Mouse (Mus musculus) hindbrain, postnatal 0 days (tissue): ENCODE measurements at regions not wholly inside any gene's neighbourhood (a gene's known extent, or its start where the extent isn't known, plus 50 kb on each side); places are given as distances from the start of the nearest gene placed in this dataset.

Experiments used
- ATAC-seq: fragments of 200-750 bp; cut with Nextera tagmentation; 2 replicates; pipeline ENCODE4 v1.8.0; 2017; ENCODE audit warnings: mild to moderate bottlenecking, moderate TSS enrichment, moderate library complexity
- DNase-seq: peaks from one replicate; pipeline ENCODE4 v3.0.0-alpha.2; 2015; ENCODE audit warnings: low spot score
- H3K27ac ChIP-seq: fragments of 300-500 bp; sonication (generic); 2 replicates; pipeline ENCODE4 v1.5.1; 2014; ENCODE audit warnings: mild to moderate bottlenecking
- H3K27me3 ChIP-seq: fragments of 300-500 bp; sonication (generic); 2 replicates; pipeline ENCODE4 v1.6.1; 2014; ENCODE audit warnings: low read length, mixed read lengths; ENCODE audit not compliant: insufficient read depth
- H3K36me3 ChIP-seq: fragments of 300-500 bp; sonication (generic); 2 replicates; pipeline ENCODE4 v1.6.1; 2014; ENCODE audit warnings: low read length, mixed read lengths; ENCODE audit not compliant: insufficient read depth
- H3K4me1 ChIP-seq: fragments of 300-500 bp; sonication (generic); 2 replicates; pipeline ENCODE4 v1.6.1; 2014; ENCODE audit warnings: antibody characterized with exemption, low read length, mixed read lengths; ENCODE audit not compliant: insufficient read depth
- H3K4me2 ChIP-seq: fragments of 300-500 bp; sonication (generic); 2 replicates; pipeline ENCODE4 v1.6.1; 2014; ENCODE audit warnings: low read depth, mild to moderate bottlenecking, low read length, moderate library complexity, mixed read lengths
- H3K4me3 ChIP-seq: fragments of 300-500 bp; sonication (generic); 2 replicates; pipeline ENCODE4 v1.5.1; 2014; ENCODE audit warnings: low read length
- H3K9ac ChIP-seq: fragments of 300-500 bp; sonication (generic); replicated peaks from 2 replicates; pipeline ENCODE4 v1.6.1; 2014; ENCODE audit warnings: mild to moderate bottlenecking, low read length, moderate library complexity, mixed read lengths
- H3K9me3 ChIP-seq: fragments of 300-500 bp; sonication (generic); 2 replicates; pipeline ENCODE4 v1.6.1; 2016; ENCODE audit warnings: low read length, mixed read lengths
- CTCF ChIP-seq: IDR thresholded peaks from 2 replicates; pipeline ENCODE4 v1.5.1; 2016; ENCODE audit warnings: antibody characterized with exemption, control low read depth, low read depth
- WGBS: fragments of 180-500 bp; shearing (Covaris S2); extraction: QIAGEN DNeasy Blood & Tissue Kit; methylation state at CpG from one replicate; pipeline ENCODE4 v1.1.7; 2014; 5-methylcytosine and 5-hydroxymethylcytosine counted together

DNA sequence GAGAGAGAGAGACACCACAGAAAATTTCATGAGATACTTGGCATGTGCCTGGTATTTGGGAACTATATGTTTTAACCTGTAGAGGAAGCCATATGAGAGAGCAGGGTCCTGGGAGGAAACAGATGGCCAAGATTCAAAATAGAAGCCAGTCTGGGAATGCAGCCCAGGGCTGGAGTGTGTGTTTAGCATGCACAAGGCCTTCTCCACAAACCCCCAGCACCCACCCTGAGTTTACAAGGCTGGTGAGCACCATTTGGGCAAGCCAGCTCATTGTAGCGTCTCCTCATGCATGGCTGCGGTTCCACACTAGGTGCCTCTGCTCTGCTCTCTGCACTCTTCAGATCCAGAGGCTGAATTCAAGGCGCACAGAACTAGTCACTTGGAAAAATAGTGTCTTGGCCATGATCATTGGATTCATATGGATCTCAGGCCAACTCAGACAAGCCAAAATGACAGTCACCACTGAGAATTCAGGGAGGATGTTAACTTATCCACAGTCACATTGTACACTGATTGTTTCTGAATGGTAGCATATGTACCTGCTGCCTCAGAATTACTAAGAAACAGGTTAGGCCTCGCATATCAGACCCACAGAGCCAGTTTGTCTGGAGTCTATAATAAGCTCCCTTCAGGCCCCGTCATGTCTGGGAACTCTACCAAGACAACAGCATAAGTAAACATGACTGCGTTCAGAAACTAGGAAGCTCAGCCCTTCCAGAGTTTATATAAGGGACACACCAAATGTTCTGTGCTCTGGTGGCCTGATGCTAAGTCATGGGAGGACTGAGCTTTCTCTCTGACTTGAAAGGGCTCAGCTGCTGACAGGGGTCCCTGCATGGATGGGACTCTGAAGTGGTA lies 63.5 kb upstream of the Sorl1 start:
- peak; percentile 83 for ATAC-seq
- peak overlapping the region; percentile 48 for H3K27ac ChIP-seq
- WGBS: 51% methylated on average over 6 of the region's 6 CpGs

DNA sequence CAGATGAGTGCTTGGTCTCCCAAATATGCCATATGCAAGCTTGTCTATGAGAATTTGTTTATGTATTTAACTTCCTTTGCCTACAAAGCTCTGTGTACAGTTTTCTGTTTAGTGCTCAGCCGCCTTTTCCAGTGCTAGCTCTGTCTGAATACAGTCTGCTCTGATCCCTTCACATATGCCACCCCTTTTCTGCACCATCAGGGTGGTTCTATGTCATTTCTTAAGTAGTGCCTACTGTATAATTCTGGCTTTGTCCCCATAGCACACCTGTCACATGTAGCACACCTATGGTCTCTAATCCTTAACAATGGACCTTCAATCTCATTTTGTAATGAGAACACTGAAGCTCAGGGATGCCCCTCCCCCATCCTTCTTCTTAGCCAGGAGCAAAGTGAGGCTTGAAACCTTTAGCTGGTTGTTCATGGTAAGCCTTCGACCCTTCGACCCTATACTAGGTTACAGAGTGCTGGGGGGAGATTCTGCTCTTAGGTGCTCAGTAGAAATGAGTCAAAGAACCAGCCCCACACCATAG lies 60.1 kb upstream of the Sorl1 start:
- no peak for ATAC-seq
- DNase-seq: no peak
- Histone ChIP-seq H3K9ac (no peak overlapping the region), H3K27me3 (no peaks in the 10 kb centered on the region), H3K27ac (no peak overlapping the region), H3K9me3 (no peaks in the 10 kb centered on the region), H3K4me3 (no peak overlapping the region), H3K4me2 (no peak overlapping the region), H3K36me3 (no peaks in the 10 kb centered on the region), H3K4me1 (peaks cover 21% of the 10 kb centered on the region)
- 81% methylated on average over 3 of the region's 3 CpGs for WGBS
- TF ChIP-seq CTCF: no peak

More for the DNA sequence above, 63.5 kb upstream of the Sorl1 start:
- no peak overlapping the region for H3K4me3 ChIP-seq
- DNase-seq: peak; percentile 83
- H3K4me2 ChIP-seq: no peak overlapping the region
- H3K36me3 ChIP-seq: no peaks in the 10 kb centered on the region
- TF ChIP-seq CTCF: peak; percentile 24
- no peaks in the 10 kb centered on the region for H3K9me3 ChIP-seq
- H3K9ac ChIP-seq: no peak overlapping the region
- peaks cover 21% of the 10 kb centered on the region for H3K4me1 ChIP-seq
- H3K27me3 ChIP-seq: no peaks in the 10 kb centered on the region

DNA sequence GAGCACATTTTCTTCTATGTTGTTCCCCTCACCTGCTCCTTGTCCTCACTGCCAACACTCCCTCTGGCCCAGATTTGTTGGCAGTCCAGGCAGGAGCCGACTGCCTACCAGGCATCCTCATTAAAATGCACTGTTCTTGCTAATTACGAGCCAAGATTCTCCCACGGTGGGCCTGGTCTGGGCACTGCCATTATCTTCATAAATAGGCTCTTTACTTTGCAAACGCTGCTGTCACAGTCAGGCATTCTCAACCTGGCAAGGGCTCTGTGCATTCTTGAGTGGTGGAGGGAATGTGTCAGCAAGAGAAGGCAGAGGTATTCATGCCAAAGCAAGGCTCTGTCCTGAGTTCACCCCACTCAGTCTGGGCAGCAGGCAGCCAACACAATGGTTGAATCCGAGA lies 59.4 kb upstream of the Sorl1 start:
- 12% methylated on average over 5 of the region's 5 CpGs for WGBS
- Histone ChIP-seq H3K4me3 (no peak overlapping the region), H3K9ac (no peak overlapping the region), H3K9me3 (no peaks in the 10 kb centered on the region), H3K27ac (peak overlapping the region; percentile 4; the same call in 1 of the 2 replicates), H3K36me3 (no peaks in the 10 kb centered on the region), H3K27me3 (no peaks in the 10 kb centered on the region), H3K4me2 (no peak overlapping the region), H3K4me1 (peaks cover 21% of the 10 kb centered on the region)
- ATAC-seq: peak; percentile 83
- no peak for TF ChIP-seq CTCF
- DNase-seq: peak; percentile 86

DNA sequence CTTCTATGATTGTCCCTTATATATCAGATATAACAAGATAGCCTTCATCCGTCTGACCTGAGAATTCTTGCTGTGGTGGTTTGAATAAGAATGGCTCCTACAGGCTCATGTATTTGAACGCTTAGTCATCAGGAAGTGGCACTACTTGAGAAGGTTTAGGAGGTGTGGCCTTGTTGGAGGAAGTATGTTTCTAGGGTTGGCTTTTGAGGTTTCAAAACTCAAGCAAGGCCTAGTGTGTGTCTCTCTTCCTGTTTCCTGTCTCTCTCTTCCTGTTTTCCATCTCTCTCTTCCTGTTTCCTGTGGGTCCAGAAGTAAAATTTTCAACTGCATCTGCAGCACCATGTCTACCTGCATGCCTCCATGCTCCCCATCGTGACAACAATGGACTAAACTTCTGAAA lies 58.3 kb upstream of the Sorl1 start:
- DNase-seq (no peak), ATAC-seq (no peak)
- no peak overlapping the region for H3K9ac ChIP-seq
- H3K27ac ChIP-seq: no peak overlapping the region
- WGBS: 95% methylated on average over 3 of the region's 3 CpGs
- H3K4me2 ChIP-seq: no peak overlapping the region
- peaks cover 15% of the 10 kb centered on the region for H3K4me1 ChIP-seq
- no peaks in the 10 kb centered on the region for H3K27me3 ChIP-seq
- no peaks in the 10 kb centered on the region for H3K36me3 ChIP-seq
- H3K9me3 ChIP-seq: no peaks in the 10 kb centered on the region
- no peak for TF ChIP-seq CTCF
- no peak overlapping the region for H3K4me3 ChIP-seq

- DNase-seq: no peak
Observed at GRCm38 (mm10) chr9:42180152-42180551, 56.1 kb upstream of the Sorl1 start.

DNA sequence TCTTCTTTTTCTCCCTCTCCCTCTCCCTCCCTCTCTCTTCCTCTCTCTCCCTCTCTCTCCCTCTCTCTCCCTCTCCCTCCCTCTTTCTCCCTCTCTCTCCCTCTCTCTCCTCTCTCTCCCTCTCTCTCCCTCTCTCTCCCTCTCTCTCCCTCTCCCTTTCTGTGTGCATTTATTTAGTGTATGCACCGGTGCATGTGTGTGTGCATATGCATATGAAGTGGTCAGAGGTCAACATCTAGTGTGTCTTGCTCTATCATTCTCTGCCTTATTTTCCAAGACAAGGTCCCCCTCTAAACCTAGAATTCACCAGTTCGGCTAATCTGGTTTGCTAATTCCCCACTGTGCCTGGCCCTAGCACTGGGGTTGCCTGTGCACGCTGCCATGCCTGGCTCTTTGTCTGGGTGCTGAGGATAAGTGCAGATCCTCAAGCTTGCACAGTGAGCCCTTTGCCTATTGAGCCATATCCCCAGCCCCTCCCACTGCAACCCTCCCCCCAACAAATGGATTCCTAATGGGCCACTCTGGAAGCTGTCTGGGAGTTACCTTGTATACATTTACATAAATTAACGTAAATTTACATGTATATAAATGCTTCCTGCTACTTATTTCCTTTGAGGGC lies 54.8 kb upstream of the Sorl1 start:
- no peak overlapping the region for H3K4me3 ChIP-seq
- DNase-seq: no peak
- no peak overlapping the region for H3K4me2 ChIP-seq
- no peaks in the 10 kb centered on the region for H3K36me3 ChIP-seq
- no peak overlapping the region for H3K27ac ChIP-seq
- H3K9ac ChIP-seq: no peak overlapping the region
- no peak for ATAC-seq
- H3K4me1 ChIP-seq: peaks cover 9% of the 10 kb centered on the region; the same call in 1 of the 2 replicates
- WGBS: 20% methylated on average over 4 of the region's 4 CpGs
- no peaks in the 10 kb centered on the region for H3K9me3 ChIP-seq
- H3K27me3 ChIP-seq: no peaks in the 10 kb centered on the region
- no peak for TF ChIP-seq CTCF

More at GRCm38 (mm10) chr9:42180152-42180551, 56.1 kb upstream of the Sorl1 start:
- WGBS: 89% methylated on average over 4 of the region's 4 CpGs
- H3K4me2 ChIP-seq: no peak overlapping the region
- no peak overlapping the region for H3K9ac ChIP-seq
- peaks cover 15% of the 10 kb centered on the region for H3K4me1 ChIP-seq
- TF ChIP-seq CTCF: no peak
- ATAC-seq: no peak
- no peak overlapping the region for H3K4me3 ChIP-seq
- no peaks in the 10 kb centered on the region for H3K9me3 ChIP-seq
- H3K27ac ChIP-seq: no peak overlapping the region
- no peaks in the 10 kb centered on the region for H3K36me3 ChIP-seq
- H3K27me3 ChIP-seq: no peaks in the 10 kb centered on the region
